In genomic region chr13:6040132-6040531, GRCm38 (mm10) we compare ENCODE assay signal across 25 mouse cellular contexts.
DNase-seq lines count a peak whose midpoint lies in the region; ATAC-seq lines count a peak whose summit lies in the region.
"Had no signal": no experiment of that assay in that cellular context is flagged by ENCODE, and none has a peak within 500 bp of the region (broad histone marks: within the 10 kb centered on the region; RNA-seq: fewer than 3 reads in every experiment).

No protein-coding gene starts in this region.

- ATAC-seq in forebrain, embryonic 16.5 days, result 0 out of 2 replicates have a peak, but pooled peaks have one; percentile 23
- ATAC-seq in forebrain, embryonic 15.5 days (replicated peaks), result no peak
- ATAC-seq: liver, postnatal 0 days; lung, postnatal 0 days had no signal

- no peaks in the 10 kb centered on the region for H3K9me3 ChIP-seq in forebrain, embryonic 16.5 days (ENCODE audit: control insufficient read depth, low read length)
- H3K9me3 ChIP-seq in forebrain, embryonic 15.5 days, result no peaks in the 10 kb centered on the region
- H3K9me3 ChIP-seq: embryonic facial prominence, embryonic 15.5 days; heart, embryonic 15.5 days; limb, embryonic 12.5 days had no signal

- peak; percentile 17 for DNase-seq in embryo, embryonic 10 days (ENCODE audit: low spot score)
- no peak for DNase-seq in embryo, embryonic 9.5 days (ENCODE audit: extremely low spot score)
- DNase-seq in testis, postnatal 14 days (ENCODE audit: low spot score), result peak; percentile 6
- no peak for DNase-seq in testis, postnatal 10 days (ENCODE audit: low spot score)
- DNase-seq in adrenal gland, postnatal 10 days, result no peak
- no peak for DNase-seq in adrenal gland, adult 2 months
- DNase-seq: cerebellum, adult 11 months; cerebellum, adult 9-11 months; gastrocnemius, postnatal 36 days; heart, postnatal 36 days; kidney, adult 8-10 months; kidney, postnatal 25 days; layer of hippocampus, postnatal 36 days; liver, postnatal 0 days; right cerebral cortex, postnatal 14 days had no signal

- no peak overlapping the region for H3K4me3 ChIP-seq in forebrain, embryonic 16.5 days (replicated peaks; ENCODE audit: low read length)
- H3K4me3 ChIP-seq in forebrain, embryonic 15.5 days, result no peak overlapping the region
- H3K4me3 ChIP-seq: embryonic facial prominence, embryonic 15.5 days; heart, embryonic 15.5 days; limb, embryonic 12.5 days had no signal

- H3K4me2 ChIP-seq in forebrain, embryonic 16.5 days (ENCODE audit: low read length), result no peak overlapping the region
- H3K4me2 ChIP-seq in forebrain, embryonic 15.5 days (replicated peaks), result no peak overlapping the region
- H3K4me2 ChIP-seq: embryonic facial prominence, embryonic 15.5 days; heart, embryonic 15.5 days; hindbrain, embryonic 14.5 days; limb, embryonic 12.5 days; liver, embryonic 11.5 days; midbrain, embryonic 11.5 days had no signal

- H3K27me3 ChIP-seq in forebrain, embryonic 16.5 days (replicated peaks; ENCODE audit: control insufficient read depth, insufficient read depth, low read length), result no peaks in the 10 kb centered on the region
- H3K27me3 ChIP-seq in forebrain, embryonic 15.5 days, result no peaks in the 10 kb centered on the region
- H3K27me3 ChIP-seq: embryonic facial prominence, embryonic 15.5 days; heart, embryonic 15.5 days; limb, embryonic 12.5 days had no signal

- WGBS in forebrain, embryonic 16.5 days, result 19% methylated on average over 7 of the region's 7 CpGs
- WGBS in forebrain, embryonic 15.5 days, result 14% methylated on average over 7 of the region's 7 CpGs

- no peaks in the 10 kb centered on the region for H3K4me1 ChIP-seq in forebrain, embryonic 16.5 days (replicated peaks; ENCODE audit: control insufficient read depth, insufficient read depth, low read length)
- H3K4me1 ChIP-seq in forebrain, embryonic 15.5 days, result peaks cover 12% of the 10 kb centered on the region
- H3K4me1 ChIP-seq: embryonic facial prominence, embryonic 15.5 days; heart, embryonic 15.5 days; limb, embryonic 12.5 days had no signal

- H3K36me3 ChIP-seq in forebrain, embryonic 16.5 days (ENCODE audit: control insufficient read depth, insufficient read depth), result no peaks in the 10 kb centered on the region
- H3K36me3 ChIP-seq in forebrain, embryonic 15.5 days, result no peaks in the 10 kb centered on the region
- H3K36me3 ChIP-seq: embryonic facial prominence, embryonic 15.5 days; heart, embryonic 15.5 days; limb, embryonic 12.5 days had no signal

- no peak overlapping the region for H3K9ac ChIP-seq in forebrain, embryonic 16.5 days (replicated peaks; ENCODE audit: low read depth, low read length)
- H3K9ac ChIP-seq in forebrain, embryonic 15.5 days (replicated peaks), result no peak overlapping the region
- H3K9ac ChIP-seq: embryonic facial prominence, embryonic 15.5 days; heart, embryonic 15.5 days; hindbrain, embryonic 14.5 days; limb, embryonic 12.5 days; liver, postnatal 0 days had no signal

- no peak overlapping the region for H3K27ac ChIP-seq in forebrain, embryonic 16.5 days (ENCODE audit: low read length)
- H3K27ac ChIP-seq in forebrain, embryonic 15.5 days (replicated peaks), result no peak overlapping the region
- H3K27ac ChIP-seq: embryonic facial prominence, embryonic 15.5 days; heart, embryonic 15.5 days; hindbrain, embryonic 14.5 days; limb, embryonic 12.5 days; stomach, postnatal 0 days had no signal

Comparison
In these comparisons a context has a peak if more than half of its experiments do, and no peak if none do; other contexts are left out.
1. DNase-seq: peak in embryo, embryonic 10 days (single experiment) and testis, postnatal 14 days (single experiment); none in embryo, embryonic 9.5 days (single experiment), testis, postnatal 10 days (single experiment), adrenal gland, postnatal 10 days (single experiment) and adrenal gland, adult 2 months (single experiment).